Mouse (Mus musculus) liver, embryonic 11.5 days (tissue): ENCODE measurements around the gene Rapgef3. TPM values are rescaled to one million over a fixed set of nuclear protein-coding genes. Genes with fewer than 3 reads are reported as not detected.

Experiments
- ATAC-seq: fragments of 200-750 bp; cut with Nextera tagmentation; replicated peaks from 2 replicates; pipeline ENCODE4 v1.8.0; 2017; ENCODE audit warnings: moderate number of reproducible peaks, mild to moderate bottlenecking, moderate TSS enrichment, moderate library complexity; ENCODE audit not compliant: low FRiP score
- DNase-seq: peaks from one replicate; pipeline ENCODE4 v3.0.0-alpha.2; 2017; ENCODE audit warnings: low spot score
- H3K27ac ChIP-seq: fragments of 300-500 bp; sonication (generic); 2 replicates; pipeline ENCODE4 v1.5.1; 2014; ENCODE audit warnings: mild to moderate bottlenecking, low read depth, low read length, control low read depth
- H3K27me3 ChIP-seq: fragments of 300-500 bp; sonication (generic); replicated peaks from 2 replicates; pipeline ENCODE4 v1.6.1; 2014; ENCODE audit warnings: low read length, mixed read lengths; ENCODE audit not compliant: control insufficient read depth, insufficient read depth
- H3K36me3 ChIP-seq: fragments of 300-500 bp; sonication (generic); 2 replicates; pipeline ENCODE4 v1.6.1; 2014; ENCODE audit warnings: mild to moderate bottlenecking, low read length, moderate library complexity, mixed read lengths; ENCODE audit not compliant: control insufficient read depth, insufficient read depth
- H3K4me1 ChIP-seq: fragments of 300-500 bp; sonication (generic); replicated peaks from 2 replicates; pipeline ENCODE4 v1.6.1; 2014; ENCODE audit warnings: low read length, mixed read lengths; ENCODE audit not compliant: control insufficient read depth, insufficient read depth
- H3K4me2 ChIP-seq: fragments of 300-500 bp; sonication (generic); 2 replicates; pipeline ENCODE4 v1.6.1; 2014; ENCODE audit warnings: mild to moderate bottlenecking, control low read depth, moderate library complexity
- H3K4me3 ChIP-seq: fragments of 300-500 bp; sonication (generic); 2 replicates; pipeline ENCODE4 v1.5.1; 2014; ENCODE audit warnings: low read depth, low read length, control low read depth
- H3K9ac ChIP-seq: fragments of 300-500 bp; sonication (generic); 2 replicates; pipeline ENCODE4 v1.6.1; 2014; ENCODE audit warnings: low read depth, low read length, control low read depth
- H3K9me3 ChIP-seq: fragments of 300-500 bp; sonication (generic); 2 replicates; pipeline ENCODE4 v1.6.1; 2016; ENCODE audit warnings: low read length, inconsistent platforms, mixed read lengths; ENCODE audit not compliant: control insufficient read depth
- WGBS: fragments of 180-500 bp; shearing (Covaris S2); extraction: QIAGEN DNeasy Blood & Tissue Kit; methylation state at CpG from one replicate; pipeline ENCODE4 v1.1.7; 2014; 5-methylcytosine and 5-hydroxymethylcytosine counted together
- polyA plus RNA-seq: library from polyadenylated mRNA; unstranded; fragments of >200 nt; fragmentation: Nextera tagmentation; extraction: Ambion mirVana; gene quantifications from 2 replicates; pipeline ENCODE4 v1.2.1, GENCODE M21; 2014

Rapgef3 gene
- polyA plus RNA-seq, 1 experiment from 2014 or later: 4.1 TPM

- no peak overlapping the region for H3K9ac ChIP-seq
- no peaks in the 10 kb centered on the region for H3K4me1 ChIP-seq
- H3K4me2 ChIP-seq: no peak overlapping the region
- ATAC-seq (no peak), DNase-seq (no peak)
- H3K27me3 ChIP-seq: 0 out of 2 replicates have a peak, but pooled peaks cover 3% of the 10 kb centered on the region
- H3K36me3 ChIP-seq: no peaks in the 10 kb centered on the region
- no peak overlapping the region for H3K27ac ChIP-seq
- no peak overlapping the region for H3K4me3 ChIP-seq
- WGBS: 76% methylated on average over 15 of the region's 15 CpGs
- no peaks in the 10 kb centered on the region for H3K9me3 ChIP-seq
These were observed 46.6 kb downstream of the Rapgef3 start for GRCm38 (mm10) chr15:97721008-97721701.

GRCm38 (mm10) chr15:97720026-97720675 is 47.6 kb downstream of the Rapgef3 start:
- H3K4me2 ChIP-seq: no peak overlapping the region
- H3K9ac ChIP-seq: no peak overlapping the region
- 72% methylated on average over 12 of the region's 12 CpGs for WGBS
- H3K27ac ChIP-seq: no peak overlapping the region
- H3K9me3 ChIP-seq: no peaks in the 10 kb centered on the region
- no peak overlapping the region for H3K4me3 ChIP-seq
- H3K4me1 ChIP-seq: no peaks in the 10 kb centered on the region
- H3K36me3 ChIP-seq: no peaks in the 10 kb centered on the region
- DNase-seq (no peak), ATAC-seq (no peak)
- H3K27me3 ChIP-seq: 0 out of 2 replicates have a peak, but pooled peaks cover 3% of the 10 kb centered on the region

GRCm38 (mm10) chr15:97719494-97719893 is 48.3 kb downstream of the Rapgef3 start:
- Histone ChIP-seq H3K27me3 (0 out of 2 replicates have a peak, but pooled peaks cover 3% of the 10 kb centered on the region), H3K4me1 (no peaks in the 10 kb centered on the region), H3K27ac (no peak overlapping the region), H3K9me3 (no peaks in the 10 kb centered on the region), H3K4me3 (no peak overlapping the region), H3K9ac (no peak overlapping the region), H3K4me2 (no peak overlapping the region), H3K36me3 (no peaks in the 10 kb centered on the region)
- no peak for DNase-seq
- 88% methylated on average over 12 of the region's 12 CpGs for WGBS
- no peak for ATAC-seq

GRCm38 (mm10) chr15:97718535-97719155 is 49.1 kb downstream of the Rapgef3 start:
- Histone ChIP-seq H3K27ac (no peak overlapping the region), H3K27me3 (0 out of 2 replicates have a peak, but pooled peaks cover 3% of the 10 kb centered on the region), H3K4me2 (no peak overlapping the region), H3K4me3 (no peak overlapping the region), H3K9me3 (no peaks in the 10 kb centered on the region), H3K9ac (no peak overlapping the region), H3K36me3 (no peaks in the 10 kb centered on the region), H3K4me1 (no peaks in the 10 kb centered on the region)
- DNase-seq: no peak
- ATAC-seq: no peak
- WGBS: 75% methylated on average over 8 of the region's 8 CpGs

GRCm38 (mm10) chr15:97717861-97718534 is 49.8 kb downstream of the Rapgef3 start:
- peak; percentile 47 for DNase-seq
- no peak for ATAC-seq
- WGBS: 31% methylated on average over 12 of the region's 12 CpGs

GRCm38 (mm10) chr15:97716782-97717181 is 51.0 kb downstream of the Rapgef3 start:
- Histone ChIP-seq H3K4me1 (no peaks in the 10 kb centered on the region), H3K36me3 (no peaks in the 10 kb centered on the region), H3K27me3 (peaks cover 3% of the 10 kb centered on the region; the same call in 1 of the 2 replicates), H3K9ac (no peak overlapping the region), H3K4me3 (no peak overlapping the region), H3K4me2 (no peak overlapping the region), H3K9me3 (no peaks in the 10 kb centered on the region), H3K27ac (no peak overlapping the region)
- no peak for DNase-seq
- 67% methylated on average over 11 of the region's 11 CpGs for WGBS
- no peak for ATAC-seq

More at GRCm38 (mm10) chr15:97717861-97718534, 49.8 kb downstream of the Rapgef3 start:
- Histone ChIP-seq H3K4me2 (no peak overlapping the region), H3K36me3 (no peaks in the 10 kb centered on the region), H3K4me3 (no peak overlapping the region), H3K4me1 (no peaks in the 10 kb centered on the region), H3K9me3 (no peaks in the 10 kb centered on the region), H3K9ac (no peak overlapping the region), H3K27ac (no peak overlapping the region), H3K27me3 (0 out of 2 replicates have a peak, but pooled peaks cover 3% of the 10 kb centered on the region)

GRCm38 (mm10) chr15:97715734-97716133 is 52.0 kb downstream of the Rapgef3 start:
- DNase-seq: no peak
- Histone ChIP-seq H3K27me3 (peaks cover 3% of the 10 kb centered on the region; the same call in 1 of the 2 replicates), H3K9me3 (no peaks in the 10 kb centered on the region), H3K9ac (no peak overlapping the region), H3K4me3 (no peak overlapping the region), H3K4me1 (no peaks in the 10 kb centered on the region), H3K36me3 (no peaks in the 10 kb centered on the region), H3K4me2 (no peak overlapping the region), H3K27ac (no peak overlapping the region)
- ATAC-seq: no peak
- WGBS: 84% methylated on average over 1 of the region's 1 CpGs

GRCm38 (mm10) chr15:97715083-97715482 is 52.7 kb downstream of the Rapgef3 start:
- 88% methylated on average over 8 of the region's 8 CpGs for WGBS
- H3K36me3 ChIP-seq: no peaks in the 10 kb centered on the region
- DNase-seq: no peak

More at GRCm38 (mm10) chr15:97715083-97715482, 52.7 kb downstream of the Rapgef3 start:
- Histone ChIP-seq H3K9me3 (no peaks in the 10 kb centered on the region), H3K27ac (no peak overlapping the region), H3K4me1 (no peaks in the 10 kb centered on the region), H3K4me2 (no peak overlapping the region), H3K9ac (no peak overlapping the region), H3K27me3 (peaks cover 3% of the 10 kb centered on the region; the same call in 1 of the 2 replicates), H3K4me3 (no peak overlapping the region)
- ATAC-seq: no peak
